Mouse (Mus musculus): ENCODE measurements around the gene Cldn20.

The Cldn20 gene

DNA sequence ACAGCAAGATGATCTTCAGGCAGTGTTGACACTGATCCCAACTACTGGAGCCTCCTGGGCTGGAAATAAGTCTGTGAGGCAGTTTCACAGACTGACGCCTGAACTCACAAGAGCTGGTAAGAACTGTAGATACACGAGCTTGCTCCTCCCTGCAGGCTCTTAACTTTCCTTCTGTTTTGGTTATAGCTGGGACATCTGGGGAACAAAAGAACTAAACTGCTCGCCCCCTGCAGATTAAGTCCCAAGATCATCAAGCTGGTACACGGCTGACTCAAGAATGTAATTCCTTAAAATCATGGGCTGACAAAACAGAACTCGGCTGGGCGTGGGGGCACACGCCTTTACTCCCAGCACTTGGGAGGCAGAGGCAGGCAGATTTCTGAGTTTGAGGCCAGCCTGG is 1.8 kb upstream of the Cldn20 start:
- no peak for DNase-seq

- DNase-seq: no peak
Observed at GRCm38 (mm10) chr17:3531641-3532040, 713 bp upstream of the Cldn20 start.

- peak; percentile 34 for DNase-seq
Observed at GRCm38 (mm10) chr17:3533425-3533824, 1.1 kb downstream of the Cldn20 start.

DNA sequence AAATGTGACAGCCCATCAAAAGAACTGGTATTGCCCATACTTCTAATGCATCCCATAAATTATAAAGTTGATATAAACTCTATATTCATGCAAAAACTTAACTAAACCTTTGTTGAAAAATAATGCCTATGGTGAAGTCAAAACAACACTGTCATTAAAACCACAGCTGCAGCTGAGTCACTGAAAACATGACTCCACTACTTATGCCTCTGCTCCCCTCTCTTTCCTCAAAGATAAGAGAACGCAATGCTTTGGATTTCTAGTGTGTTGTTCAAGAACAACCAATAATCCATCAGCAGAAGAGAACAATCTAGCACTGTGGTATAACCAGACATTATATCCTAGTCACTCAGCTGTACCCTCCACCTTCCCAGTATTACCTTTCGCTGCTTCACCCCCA is 8.0 kb downstream of the Cldn20 start:
- DNase-seq: no peak

DNA sequence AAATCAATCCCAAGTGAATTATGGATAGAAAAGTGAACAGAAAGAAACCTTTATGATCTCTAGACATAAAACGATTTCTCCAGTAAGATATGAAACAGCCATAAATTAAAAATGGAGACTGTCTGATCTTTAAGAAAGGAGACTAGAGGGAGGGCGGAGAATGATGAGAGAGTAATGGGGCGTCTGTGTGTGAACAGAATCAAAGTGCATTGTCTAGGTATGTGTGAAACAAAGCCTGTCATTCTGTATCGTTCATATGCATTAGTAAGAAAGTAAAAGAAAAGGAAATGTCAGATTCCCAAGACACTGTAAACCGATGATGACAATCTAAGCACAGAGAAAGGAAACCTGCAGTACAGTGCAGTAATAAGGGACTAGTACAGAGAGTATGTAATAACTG is 8.7 kb downstream of the Cldn20 start:
- no peak for DNase-seq

DNA sequence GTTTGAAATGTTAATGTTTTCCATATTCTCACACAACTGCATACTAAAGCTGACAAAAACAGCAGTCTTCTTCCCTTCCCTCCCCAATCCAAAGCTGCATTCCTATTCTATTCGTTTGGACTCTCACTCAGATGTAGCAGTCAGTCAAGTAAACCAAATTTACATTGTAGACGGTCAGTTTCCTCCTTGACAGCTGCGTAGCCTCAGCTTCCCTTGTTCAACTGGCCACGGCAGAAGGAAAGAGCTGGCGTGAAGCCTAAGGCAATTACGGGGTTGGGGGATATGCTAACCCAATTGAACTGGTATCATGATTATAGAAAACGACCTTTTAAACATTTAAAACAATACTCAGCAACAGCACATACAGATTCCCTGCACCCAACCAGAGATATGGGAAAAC is 15.4 kb downstream of the Cldn20 start:
- DNase-seq: no peak

GRCm38 (mm10) chr17:3556251-3556650 is 23.9 kb downstream of the Cldn20 start:
- DNase-seq: no peak

DNA sequence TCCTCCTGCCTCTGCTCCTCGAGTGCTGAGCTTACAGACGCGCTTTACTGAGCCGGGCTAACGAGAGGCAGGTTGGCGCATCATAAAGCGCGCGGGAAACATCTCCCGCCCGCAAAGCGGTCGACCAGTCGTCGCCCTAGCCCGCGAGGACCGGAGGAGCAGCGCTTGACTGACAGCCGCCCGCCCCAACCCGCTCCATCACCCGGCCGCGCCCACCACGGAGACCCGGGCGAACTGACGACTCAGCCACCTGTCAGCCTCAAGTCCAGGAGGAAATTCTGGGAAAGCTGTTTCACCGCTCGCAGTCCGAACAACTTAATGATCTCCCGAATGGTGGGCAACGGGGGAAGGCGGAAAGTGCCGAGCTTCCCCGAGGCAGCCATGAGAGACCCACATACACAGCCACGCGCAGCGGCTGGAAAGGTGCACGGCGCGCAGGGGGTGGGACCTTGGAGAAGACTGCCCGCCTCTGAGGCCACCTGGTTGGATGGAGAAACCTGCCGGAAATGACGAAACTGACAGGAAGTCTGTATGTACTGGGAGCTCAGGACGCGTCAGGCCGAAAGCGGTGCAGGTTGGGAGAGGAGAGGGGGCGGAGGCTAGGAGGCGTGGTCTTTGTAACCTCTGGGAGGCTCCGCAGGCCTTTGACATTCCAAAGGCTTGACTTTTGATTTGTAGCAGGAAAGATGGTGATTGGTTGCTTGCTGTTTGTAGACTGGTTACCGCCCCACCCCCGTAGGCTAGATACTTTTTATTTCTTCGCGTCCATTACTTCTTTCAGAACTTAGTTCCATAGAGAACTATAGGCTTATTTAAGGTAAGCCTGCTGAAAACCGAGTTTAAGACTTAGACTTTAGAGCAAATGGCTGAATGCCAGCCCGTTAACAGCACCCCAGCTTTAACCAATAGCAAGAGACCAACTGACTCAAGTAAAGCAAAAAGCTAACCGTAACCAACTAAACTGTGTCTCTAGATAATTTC is 25.3 kb downstream of the Cldn20 start, which contains the start of gene Tfb1m:
Gene Tfb1m, minus strand, starts transcription at position 451 of the 981 bp plus-strand sequence.
- DNase-seq: peak; percentile 99

DNA sequence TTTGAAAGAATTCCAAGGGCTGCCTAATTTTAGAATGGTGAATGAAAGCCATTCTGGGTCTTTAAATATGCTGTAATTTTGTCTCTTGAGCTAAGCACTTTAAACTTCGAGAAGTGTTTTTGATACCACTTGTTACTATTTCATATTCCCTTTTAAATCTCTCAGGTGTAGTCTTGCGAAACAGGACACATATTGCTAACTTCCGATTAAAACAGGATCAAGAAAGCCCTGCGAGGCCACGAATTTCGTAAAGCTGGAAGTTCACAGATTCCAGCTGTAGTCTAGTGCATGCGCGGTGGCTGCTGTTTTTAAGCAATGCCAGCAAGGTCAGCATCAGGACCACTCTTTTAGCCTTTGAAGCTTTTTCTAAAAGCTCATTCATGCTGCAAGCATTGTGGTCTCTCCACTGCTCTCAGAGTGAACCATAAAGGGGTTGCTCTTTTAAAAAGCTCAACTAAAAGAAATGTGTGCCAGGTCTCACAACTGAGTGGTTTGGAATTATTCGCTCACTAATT is 26.1 kb downstream of the Cldn20 start:
- peak; percentile 19 for DNase-seq

- peak; percentile 16 for DNase-seq
Observed at GRCm38 (mm10) chr17:3560534-3560933, 28.2 kb downstream of the Cldn20 start.

GRCm38 (mm10) chr17:3562405-3562804 is 30.1 kb downstream of the Cldn20 start:
- DNase-seq: peak; percentile 14

DNA sequence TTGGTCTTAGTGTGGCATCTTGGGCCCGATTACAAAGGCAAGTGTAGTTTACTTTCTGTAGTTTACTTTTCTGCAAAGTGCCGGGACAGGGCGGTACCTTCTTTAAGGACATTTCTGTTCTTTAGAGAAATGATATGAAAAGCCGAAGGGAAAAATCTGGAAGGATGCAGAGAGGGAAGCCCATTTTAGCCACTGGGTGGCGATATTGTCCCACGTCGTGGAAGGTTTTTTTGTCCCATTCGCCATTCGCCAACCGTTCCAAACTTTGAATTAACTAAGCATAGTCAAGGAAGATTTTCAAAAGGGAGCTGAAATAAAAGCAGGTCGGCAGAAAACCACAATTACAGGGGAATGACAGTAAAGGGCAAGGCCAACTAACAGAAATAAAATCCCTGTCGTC is 38.5 kb downstream of the Cldn20 start:
- peak; percentile 82 for DNase-seq

All from lung, postnatal 10 days (tissue).